Comparison of ENCODE assay signal across 15 mouse cellular contexts in genomic region chr16:53728922-53729321, GRCm38 (mm10).
"Had no signal": no experiment of that assay in that cellular context is flagged by ENCODE, and none has a peak within 500 bp of the region (broad histone marks: within the 10 kb centered on the region; RNA-seq: fewer than 3 reads in every experiment).

No protein-coding gene starts in this region.

- H3K36me3 ChIP-seq: neural tube, embryonic 15.5 days; stomach, embryonic 15.5 days had no signal

- H3K4me2 ChIP-seq: neural tube, embryonic 15.5 days; stomach, embryonic 15.5 days had no signal

- H3K9me3 ChIP-seq: neural tube, embryonic 15.5 days; stomach, embryonic 15.5 days had no signal

- H3K27ac ChIP-seq: neural tube, embryonic 15.5 days; stomach, embryonic 15.5 days; stomach, postnatal 0 days had no signal

- H3K4me1 ChIP-seq: neural tube, embryonic 15.5 days; stomach, embryonic 15.5 days had no signal

- DNase-seq: retina, postnatal 1 day; right cerebral cortex, adult 18-20 months; right cerebral cortex, postnatal 14 days; right cerebral cortex, postnatal 25 days; right cerebral cortex, postnatal 4 days; spleen, adult 18-20 months; thymus, adult 18-20 months; thymus, adult 2 months; thymus, postnatal 14 days; thymus, postnatal 25 days; thymus, postnatal 36 days; thymus, postnatal 4 days had no signal

- H3K9ac ChIP-seq: neural tube, embryonic 15.5 days; stomach, embryonic 15.5 days had no signal

- H3K27me3 ChIP-seq: neural tube, embryonic 15.5 days; stomach, embryonic 15.5 days had no signal

- H3K4me3 ChIP-seq: neural tube, embryonic 15.5 days; stomach, embryonic 15.5 days had no signal
